Mouse (Mus musculus) thymus, adult 18-20 months (tissue): ENCODE results near the gene Tmem200a.
"Not testable (repeated sequence)": the region's sequence is repeated elsewhere in the genome, so short reads cannot be mapped to it uniquely, and the experiment has no call there.

ENCODE experiments used
- DNase-seq, 2 experiments: peaks; one replicate each; pipeline ENCODE4 v3.0.0; 2022; ENCODE audit warnings: mixed read lengths in 2 of 2

Gene Tmem200a

GRCm38 (mm10) chr10:25962863-25963262, 116.0 kb downstream of the Tmem200a start:
- no peak for DNase-seq

- no peak for DNase-seq
Observed at GRCm38 (mm10) chr10:25961066-25961465, 117.8 kb downstream of the Tmem200a start.

- DNase-seq, result no peak
Observed at GRCm38 (mm10) chr10:25958762-25959753, 119.8 kb downstream of the Tmem200a start.

- DNase-seq, result no peak
Observed at GRCm38 (mm10) chr10:25954641-25955228, 124.1 kb downstream of the Tmem200a start.

- DNase-seq, result no peak
Observed at GRCm38 (mm10) chr10:25952838-25953237, 126.0 kb downstream of the Tmem200a start.

- no peak for DNase-seq
Observed at GRCm38 (mm10) chr10:25952150-25952549, 126.7 kb downstream of the Tmem200a start.

GRCm38 (mm10) chr10:25945866-25946265, 133.0 kb downstream of the Tmem200a start:
- DNase-seq, result no peak

GRCm38 (mm10) chr10:25944641-25945040, 134.2 kb downstream of the Tmem200a start:
- DNase-seq, result no peak

- DNase-seq, result no peak
Observed at GRCm38 (mm10) chr10:25931796-25932195, 147.1 kb downstream of the Tmem200a start.

- no peak for DNase-seq
Observed at GRCm38 (mm10) chr10:25929401-25930150, 149.3 kb downstream of the Tmem200a start.

GRCm38 (mm10) chr10:25928861-25929368, 149.9 kb downstream of the Tmem200a start:
- no peak for DNase-seq

- no peak for DNase-seq
Observed at GRCm38 (mm10) chr10:25928448-25928786, 150.4 kb downstream of the Tmem200a start.

- no peak for DNase-seq
Observed at GRCm38 (mm10) chr10:25927553-25928447, 151.1 kb downstream of the Tmem200a start.

- no peak for DNase-seq
Observed at GRCm38 (mm10) chr10:25920640-25921278, 158.1 kb downstream of the Tmem200a start.

- DNase-seq, result no peak
Observed at GRCm38 (mm10) chr10:25918103-25918502, 160.7 kb downstream of the Tmem200a start.

- DNase-seq, result no peak
Observed at GRCm38 (mm10) chr10:25910270-25910669, 168.6 kb downstream of the Tmem200a start.

GRCm38 (mm10) chr10:25908027-25909012, 170.5 kb downstream of the Tmem200a start:
- DNase-seq, result no peak

GRCm38 (mm10) chr10:25894126-25894525, 184.7 kb downstream of the Tmem200a start:
- DNase-seq, result not testable (repeated sequence)

- no peak for DNase-seq
Observed at GRCm38 (mm10) chr10:25887225-25887624, 191.6 kb downstream of the Tmem200a start.

GRCm38 (mm10) chr10:25884512-25884911, 194.3 kb downstream of the Tmem200a start:
- no peak for DNase-seq
